Mouse (Mus musculus) kidney, embryonic 14.5 days (tissue): ENCODE data around the gene Cfap43. TPM values are rescaled to one million over a fixed set of nuclear protein-coding genes. Genes with fewer than 3 reads are reported as not detected.
A peak's percentile ranks its signal among the peaks of the same experiment; 100 is the strongest.

ENCODE experiments used
- ATAC-seq: fragments of 200-750 bp; cut with Nextera tagmentation; 2 replicates; pipeline ENCODE4 v1.8.0; 2017; ENCODE audit warnings: moderate number of reproducible peaks, mild to moderate bottlenecking, moderate TSS enrichment, moderate library complexity; ENCODE audit not compliant: low FRiP score, low TSS enrichment
- H3K27ac ChIP-seq: fragments of 300-500 bp; sonication (generic); 2 replicates; pipeline ENCODE4 v1.5.1; 2014; ENCODE audit warnings: low read depth, mild to moderate bottlenecking, low read length, moderate library complexity, mixed read lengths
- H3K27me3 ChIP-seq: fragments of 300-500 bp; sonication (generic); 2 replicates; pipeline ENCODE4 v1.6.1; 2014; ENCODE audit warnings: mild to moderate bottlenecking, low read length; ENCODE audit not compliant: control insufficient read depth, insufficient read depth
- H3K36me3 ChIP-seq: fragments of 300-500 bp; sonication (generic); 2 replicates; pipeline ENCODE4 v1.6.1; 2014; ENCODE audit warnings: low read length, mixed read lengths; ENCODE audit not compliant: control insufficient read depth, insufficient read depth
- H3K4me1 ChIP-seq: fragments of 300-500 bp; sonication (generic); 2 replicates; pipeline ENCODE4 v1.6.1; 2014; ENCODE audit warnings: low read length, mixed read lengths; ENCODE audit not compliant: control insufficient read depth, insufficient read depth
- H3K4me2 ChIP-seq: fragments of 300-500 bp; sonication (generic); replicated peaks from 2 replicates; pipeline ENCODE4 v1.6.1; 2014; ENCODE audit warnings: low read depth, mild to moderate bottlenecking, low read length
- H3K4me3 ChIP-seq: fragments of 300-500 bp; sonication (generic); 2 replicates; pipeline ENCODE4 v1.5.1; 2014; ENCODE audit warnings: mild to moderate bottlenecking, low read length
- H3K9ac ChIP-seq: fragments of 300-500 bp; sonication (generic); 2 replicates; pipeline ENCODE4 v1.6.1; 2014; ENCODE audit warnings: low read depth, mild to moderate bottlenecking, low read length, moderate library complexity
- H3K9me3 ChIP-seq: fragments of 300-500 bp; sonication (generic); 2 replicates; pipeline ENCODE4 v1.6.1; 2016; ENCODE audit warnings: low read length; ENCODE audit not compliant: control insufficient read depth
- WGBS: fragments of 180-500 bp; shearing (Covaris S2); extraction: QIAGEN DNeasy Blood & Tissue Kit; methylation state at CpG from one replicate; pipeline ENCODE4 v1.1.7; 2014; 5-methylcytosine and 5-hydroxymethylcytosine counted together
- polyA plus RNA-seq: library from polyadenylated mRNA; unstranded; fragments of >200 nt; fragmentation: Nextera tagmentation; extraction: Ambion mirVana; gene quantifications from 2 replicates; pipeline ENCODE4 v1.2.1, GENCODE M21; 2014

The Cfap43 gene
- polyA plus RNA-seq, 1 experiment from 2014 or later: 0.03 TPM

GRCm38 (mm10) chr19:47909387-47910116 lies 9.5 kb downstream of the Cfap43 start:
- peak overlapping the region; percentile 86 for H3K27ac ChIP-seq
- ATAC-seq: peak; percentile 65
- H3K4me1 ChIP-seq: peaks cover 19% of the 10 kb centered on the region
- H3K9ac ChIP-seq: peak overlapping the region; percentile 53
- no peaks in the 10 kb centered on the region for H3K9me3 ChIP-seq
- H3K36me3 ChIP-seq: peaks cover 6% of the 10 kb centered on the region; the same call in 1 of the 2 replicates
- no peaks in the 10 kb centered on the region for H3K27me3 ChIP-seq
- peak overlapping the region; percentile 51 for H3K4me2 ChIP-seq
- 3% methylated on average over 9 of the region's 10 CpGs for WGBS
- peak overlapping the region; percentile 27 for H3K4me3 ChIP-seq

DNA sequence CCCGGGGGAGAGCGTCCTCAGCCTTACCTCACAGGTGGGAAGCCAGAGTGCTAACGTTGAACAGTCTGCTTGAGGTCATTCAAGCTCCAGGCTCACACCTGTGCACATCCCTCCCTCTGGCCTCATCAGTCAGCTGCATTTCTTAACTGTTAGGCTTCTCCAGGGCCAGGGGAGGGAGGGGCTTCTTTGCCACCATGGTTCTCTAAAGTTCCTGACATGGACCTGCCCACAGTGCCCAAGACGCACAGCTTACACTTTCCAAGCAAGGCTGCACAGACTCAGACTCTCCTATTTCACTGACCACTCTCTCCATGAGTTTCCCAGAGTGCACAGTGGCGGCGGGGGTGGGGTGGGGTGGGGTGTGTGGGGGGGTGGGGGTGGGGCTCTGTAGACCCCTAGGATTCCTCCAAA lies 10.1 kb downstream of the Cfap43 start:
- H3K9ac ChIP-seq: 0 out of 2 replicates have a peak overlapping the region, but pooled peaks have one; percentile 23
- H3K27ac ChIP-seq: no peak overlapping the region
- no peaks in the 10 kb centered on the region for H3K27me3 ChIP-seq
- ATAC-seq: peak; percentile 37
- H3K36me3 ChIP-seq: peaks cover 6% of the 10 kb centered on the region; the same call in 1 of the 2 replicates
- peaks cover 19% of the 10 kb centered on the region for H3K4me1 ChIP-seq
- no peaks in the 10 kb centered on the region for H3K9me3 ChIP-seq
- WGBS: 25% methylated on average over 6 of the region's 6 CpGs
- H3K4me3 ChIP-seq: peak overlapping the region; percentile 27; the same call in 1 of the 2 replicates
- H3K4me2 ChIP-seq: peak overlapping the region; percentile 51

DNA sequence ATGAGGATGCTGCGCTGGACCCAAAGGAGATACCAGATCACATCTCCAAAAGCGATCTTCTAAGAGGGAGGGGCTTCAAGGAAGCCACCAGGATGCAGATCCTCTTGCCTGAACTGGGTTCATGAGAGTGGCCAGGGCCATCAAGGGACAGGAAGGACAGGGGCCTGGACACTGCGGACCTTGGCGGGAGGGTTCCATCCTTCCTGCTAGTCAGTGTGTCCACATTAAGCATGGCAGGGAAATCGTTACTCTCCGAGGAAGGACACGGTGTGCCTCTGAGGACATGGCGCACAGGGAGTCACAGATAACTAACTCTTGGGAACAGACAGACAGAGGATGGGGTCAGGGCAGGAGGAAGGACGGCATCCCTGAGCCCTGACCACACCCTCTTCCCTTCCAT lies 11.5 kb downstream of the Cfap43 start:
- no peak for ATAC-seq
- Histone ChIP-seq H3K4me3 (no peak overlapping the region), H3K27me3 (no peaks in the 10 kb centered on the region), H3K27ac (no peak overlapping the region), H3K36me3 (peaks cover 6% of the 10 kb centered on the region; the same call in 1 of the 2 replicates), H3K9ac (no peak overlapping the region), H3K4me1 (peaks cover 32% of the 10 kb centered on the region), H3K4me2 (no peak overlapping the region), H3K9me3 (no peaks in the 10 kb centered on the region)
- WGBS: 79% methylated on average over 9 of the region's 9 CpGs

- no peaks in the 10 kb centered on the region; the same call in 1 of the 2 replicates for H3K36me3 ChIP-seq
Measured at GRCm38 (mm10) chr19:47905603-47906002, 13.5 kb downstream of the Cfap43 start.

GRCm38 (mm10) chr19:47905081-47905480 lies 14.0 kb downstream of the Cfap43 start:
- H3K4me1 ChIP-seq: peaks cover 39% of the 10 kb centered on the region
- no peak overlapping the region for H3K4me3 ChIP-seq
- H3K36me3 ChIP-seq: peaks cover 2% of the 10 kb centered on the region
- H3K9ac ChIP-seq: no peak overlapping the region
- H3K27ac ChIP-seq: no peak overlapping the region
- no peaks in the 10 kb centered on the region for H3K27me3 ChIP-seq
- WGBS: 66% methylated on average over 4 of the region's 4 CpGs
- H3K9me3 ChIP-seq: no peaks in the 10 kb centered on the region
- no peak overlapping the region for H3K4me2 ChIP-seq
- no peak for ATAC-seq

More at GRCm38 (mm10) chr19:47905603-47906002, 13.5 kb downstream of the Cfap43 start:
- Histone ChIP-seq H3K4me3 (no peak overlapping the region), H3K27ac (no peak overlapping the region), H3K9ac (no peak overlapping the region), H3K4me1 (peaks cover 44% of the 10 kb centered on the region), H3K4me2 (no peak overlapping the region), H3K9me3 (no peaks in the 10 kb centered on the region), H3K27me3 (no peaks in the 10 kb centered on the region)
- ATAC-seq: no peak
- 90% methylated on average over 5 of the region's 5 CpGs for WGBS

DNA sequence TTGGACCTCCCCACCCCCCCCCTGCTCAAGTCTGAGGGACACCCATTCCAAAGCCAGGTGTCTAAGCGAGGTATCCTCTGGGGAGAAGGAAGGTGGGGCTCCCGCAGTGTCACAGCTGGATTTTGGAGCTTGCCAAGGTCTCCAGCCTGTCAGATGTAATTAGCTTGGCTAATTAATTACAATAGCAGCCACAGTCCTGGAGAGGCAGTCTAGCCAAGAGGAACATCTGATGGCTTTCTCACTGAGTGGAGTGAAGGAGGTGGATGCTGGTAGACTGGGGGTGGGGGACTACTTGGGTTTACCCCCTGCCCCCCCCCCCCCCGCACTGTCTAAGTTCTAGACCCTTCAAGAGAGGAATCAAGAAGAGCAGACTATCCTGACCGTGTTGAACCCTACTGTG lies 15.4 kb downstream of the Cfap43 start:
- 0 out of 2 replicates have a peak, but pooled peaks have one; percentile 21 for ATAC-seq
- Histone ChIP-seq H3K27me3 (no peaks in the 10 kb centered on the region), H3K36me3 (peaks cover 4% of the 10 kb centered on the region), H3K9me3 (no peaks in the 10 kb centered on the region), H3K27ac (no peak overlapping the region), H3K4me2 (no peak overlapping the region), H3K4me1 (peaks cover 27% of the 10 kb centered on the region), H3K9ac (no peak overlapping the region), H3K4me3 (no peak overlapping the region)
- 66% methylated on average over 4 of the region's 4 CpGs for WGBS

- Histone ChIP-seq H3K4me2 (no peak overlapping the region), H3K27ac (peak overlapping the region; percentile 47), H3K4me3 (no peak overlapping the region), H3K4me1 (peaks cover 25% of the 10 kb centered on the region), H3K9ac (no peak overlapping the region), H3K9me3 (no peaks in the 10 kb centered on the region), H3K27me3 (no peaks in the 10 kb centered on the region), H3K36me3 (peaks cover 8% of the 10 kb centered on the region)
- ATAC-seq: 0 out of 2 replicates have a peak, but pooled peaks have one; percentile 26
- 51% methylated on average over 13 of the region's 13 CpGs for WGBS
Measured at GRCm38 (mm10) chr19:47902316-47903201, 16.5 kb downstream of the Cfap43 start.

DNA sequence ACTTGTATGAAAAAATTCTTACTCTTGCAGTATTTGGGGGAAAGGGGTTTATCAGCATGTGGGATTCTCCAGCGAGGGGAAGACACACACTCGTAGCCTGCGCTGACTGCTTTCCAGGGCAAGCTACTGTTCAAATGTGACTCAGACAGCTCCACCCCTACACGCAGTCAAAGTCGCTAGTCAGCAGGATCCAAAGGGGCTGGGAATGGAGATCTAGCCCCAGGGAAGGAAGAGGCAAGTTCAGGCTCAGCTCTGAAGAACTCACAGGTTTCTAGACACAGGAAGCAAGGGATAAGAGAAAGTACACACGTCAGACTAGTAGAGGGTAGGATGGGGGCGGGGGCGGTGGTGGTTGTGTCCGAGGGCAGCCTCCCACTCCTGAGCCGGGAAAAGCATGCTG lies 18.5 kb downstream of the Cfap43 start:
- WGBS: 86% methylated on average over 10 of the region's 10 CpGs
- H3K36me3 ChIP-seq: peaks cover 28% of the 10 kb centered on the region
- H3K4me3 ChIP-seq: no peak overlapping the region
- H3K9me3 ChIP-seq: no peaks in the 10 kb centered on the region
- no peaks in the 10 kb centered on the region for H3K27me3 ChIP-seq
- H3K4me2 ChIP-seq: no peak overlapping the region
- ATAC-seq: no peak
- H3K9ac ChIP-seq: no peak overlapping the region
- no peak overlapping the region for H3K27ac ChIP-seq
- H3K4me1 ChIP-seq: peaks cover 25% of the 10 kb centered on the region
